Mouse (Mus musculus) cerebellum, postnatal 10 days (tissue): ENCODE measurements around the gene 1810010D01Rik.
A peak's percentile ranks its signal among the peaks of the same experiment; 100 is the strongest.

Experiments
- DNase-seq, 2 experiments: peaks; one replicate each; pipeline ENCODE4 v3.0.0; 2021; ENCODE audit warnings: mixed read lengths in 2 of 2

Gene 1810010D01Rik

DNA sequence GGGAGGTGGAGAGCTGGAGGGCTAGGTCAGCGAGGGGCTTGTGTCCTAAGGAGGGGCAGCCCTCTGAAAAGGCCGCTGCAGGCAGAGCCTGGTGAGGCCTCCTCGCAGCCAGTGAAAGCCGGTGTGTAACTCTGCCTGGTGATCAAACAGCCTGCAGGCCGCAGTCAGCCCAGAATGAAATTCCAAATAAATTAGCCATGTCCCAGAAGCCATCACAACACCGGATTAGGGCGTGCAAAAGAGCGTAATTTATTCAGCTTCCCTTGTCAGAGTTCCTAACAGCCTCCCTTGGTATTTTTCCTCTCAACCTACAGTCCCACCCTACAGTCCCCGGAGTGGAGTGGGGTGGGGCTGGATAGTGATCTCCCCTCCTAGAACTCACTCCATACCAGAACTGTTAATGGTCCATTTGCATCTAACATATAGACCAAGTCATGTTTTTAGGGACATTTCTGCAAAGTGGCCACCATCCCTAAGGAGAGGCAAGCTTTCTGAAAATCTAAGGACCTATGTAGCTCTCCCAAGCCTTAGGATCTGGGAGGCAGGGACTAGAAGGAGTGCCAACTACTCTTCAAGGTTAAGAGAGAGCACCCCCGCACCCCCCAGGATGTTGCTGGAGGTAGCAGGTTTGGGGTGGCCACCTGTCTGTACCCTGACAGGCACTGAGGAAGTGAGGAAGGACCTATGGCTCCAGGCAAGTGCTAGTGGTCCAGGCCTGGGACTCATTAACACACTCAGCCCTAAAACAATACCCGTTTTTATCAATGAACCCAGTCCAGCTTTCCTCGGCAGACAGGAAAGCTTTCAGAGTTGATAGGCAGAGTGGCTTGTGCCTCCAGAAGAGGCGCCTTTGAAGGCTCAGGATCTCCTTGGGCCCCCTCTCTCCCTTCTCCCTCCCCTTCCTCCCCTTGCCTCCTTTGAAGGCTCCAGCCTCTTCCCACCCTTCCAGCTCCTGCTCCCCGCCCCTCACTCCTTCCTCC, 4.1 kb upstream of the 1810010D01Rik start:
- DNase-seq, result no peak

DNA sequence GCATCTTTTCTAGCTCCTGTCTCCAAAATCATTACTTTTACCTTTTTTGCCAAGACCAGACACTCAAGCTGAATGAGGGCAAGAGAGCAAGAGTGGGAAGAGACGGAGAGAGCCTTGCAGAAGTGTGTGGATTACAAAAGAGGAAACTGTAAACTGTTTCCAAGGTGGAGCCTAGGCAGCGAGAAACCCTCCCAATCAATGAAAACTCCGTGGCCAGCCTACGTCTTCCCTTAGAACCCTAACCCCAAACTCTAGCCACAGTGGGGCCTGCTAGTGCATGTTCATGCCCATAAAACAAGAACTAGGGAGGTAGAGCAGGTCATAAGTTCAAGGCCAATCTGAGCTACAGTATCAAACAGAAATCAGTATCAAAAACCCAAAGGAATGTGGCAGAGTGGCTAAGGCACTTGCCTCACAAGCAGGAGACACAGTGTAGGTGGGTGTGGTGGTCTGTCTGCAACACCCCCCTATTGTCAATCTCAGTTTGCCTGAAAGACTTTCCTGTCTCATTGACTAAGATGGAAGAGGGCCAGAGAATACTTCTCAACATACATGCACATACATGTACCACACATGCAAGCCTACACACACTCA, 2.7 kb upstream of the 1810010D01Rik start:
- no peak for DNase-seq

DNA sequence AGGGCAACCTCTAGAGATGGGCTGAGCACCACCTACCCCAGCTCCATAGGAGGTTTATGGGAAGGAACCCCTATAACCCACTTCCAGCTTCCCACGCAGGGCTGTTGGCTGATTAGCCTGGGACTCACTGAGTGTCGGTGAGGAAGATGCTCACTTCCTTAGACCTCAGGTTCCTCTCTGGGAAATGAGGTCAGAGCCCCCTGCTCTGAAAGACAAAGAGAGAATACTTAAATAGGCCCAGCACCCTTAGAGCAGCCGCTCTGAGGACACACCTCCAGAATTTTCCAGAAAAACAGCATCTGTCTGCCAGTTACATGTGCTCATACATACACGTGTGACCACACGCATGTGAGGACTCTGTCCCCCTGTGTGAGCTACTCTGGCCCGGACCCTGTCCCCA, 1.1 kb downstream of the 1810010D01Rik start:
- no peak for DNase-seq

- peak; percentile 70 to 80 for DNase-seq
Measured at GRCm38 (mm10) chr7:145206056-145206610, 1.8 kb downstream of the 1810010D01Rik start.

DNA sequence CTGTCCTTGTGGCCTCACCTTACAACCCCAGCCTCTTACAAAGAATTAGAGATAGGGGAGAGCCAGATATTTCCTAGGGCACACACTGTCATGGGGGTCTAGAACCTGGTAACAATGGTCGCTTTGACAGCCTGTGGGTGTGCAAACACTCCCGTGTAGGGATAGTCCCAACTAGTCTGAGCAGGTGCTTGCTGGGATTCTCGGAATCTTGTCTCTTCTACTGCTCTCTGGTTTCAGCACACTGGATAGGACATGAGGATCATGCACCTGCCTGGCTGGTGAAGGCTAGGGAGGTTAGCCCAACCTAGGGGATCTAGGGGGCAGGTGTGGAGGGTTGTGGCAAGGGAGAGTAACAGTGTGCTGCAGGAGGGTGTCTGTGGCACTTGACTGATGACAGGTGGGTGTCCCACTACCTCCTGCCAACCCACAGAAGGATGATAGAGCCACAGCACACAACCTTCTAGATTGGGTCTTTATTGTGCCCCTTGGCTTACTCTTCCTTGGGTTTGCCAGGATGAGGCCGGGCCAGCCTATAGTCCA, 2.5 kb downstream of the 1810010D01Rik start:
- DNase-seq, result no peak

- no peak for DNase-seq
Measured at GRCm38 (mm10) chr7:145199711-145200110, 8.2 kb downstream of the 1810010D01Rik start.

GRCm38 (mm10) chr7:145198223-145198714, 9.7 kb downstream of the 1810010D01Rik start:
- no peak for DNase-seq

DNA sequence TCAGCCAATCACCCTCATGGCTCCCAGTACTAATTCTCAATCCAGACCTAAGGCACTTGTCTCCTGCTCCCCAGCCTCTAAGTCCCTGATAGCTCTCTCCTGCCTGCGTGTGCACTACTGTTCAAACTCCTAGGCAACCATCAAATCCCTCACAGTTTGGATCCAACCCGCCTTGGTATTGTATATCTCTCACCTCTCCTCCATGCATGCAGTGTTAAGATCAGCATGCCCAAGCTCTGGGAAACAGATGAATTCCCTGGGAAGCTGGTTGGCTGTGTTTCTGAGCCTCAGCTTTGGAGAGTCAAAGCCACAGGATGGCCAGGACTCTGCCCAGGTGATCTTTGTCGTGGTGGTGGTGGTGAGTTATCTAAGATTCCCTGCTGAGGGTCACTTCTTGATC, 10.2 kb downstream of the 1810010D01Rik start:
- no peak for DNase-seq

DNA sequence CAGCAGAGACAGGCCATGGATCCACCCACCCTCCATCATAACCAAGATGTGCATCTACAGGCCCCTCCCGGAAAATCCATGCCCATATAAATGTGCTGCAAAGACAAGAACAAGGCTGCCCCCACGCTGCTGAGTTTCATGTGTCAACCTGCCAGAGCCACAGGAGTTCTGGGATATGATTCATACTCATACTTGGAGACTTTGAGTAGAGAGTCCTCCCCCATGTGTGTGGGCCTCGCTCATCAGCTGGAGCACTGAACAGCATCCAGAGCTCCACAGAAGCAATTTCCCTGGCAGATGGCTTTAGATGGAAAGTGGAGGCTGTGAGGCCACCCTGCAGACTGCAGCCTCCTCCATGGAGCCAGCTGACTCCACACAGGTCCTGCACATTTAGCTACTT, 10.9 kb downstream of the 1810010D01Rik start:
- peak; percentile 50 to 72 for DNase-seq

DNA sequence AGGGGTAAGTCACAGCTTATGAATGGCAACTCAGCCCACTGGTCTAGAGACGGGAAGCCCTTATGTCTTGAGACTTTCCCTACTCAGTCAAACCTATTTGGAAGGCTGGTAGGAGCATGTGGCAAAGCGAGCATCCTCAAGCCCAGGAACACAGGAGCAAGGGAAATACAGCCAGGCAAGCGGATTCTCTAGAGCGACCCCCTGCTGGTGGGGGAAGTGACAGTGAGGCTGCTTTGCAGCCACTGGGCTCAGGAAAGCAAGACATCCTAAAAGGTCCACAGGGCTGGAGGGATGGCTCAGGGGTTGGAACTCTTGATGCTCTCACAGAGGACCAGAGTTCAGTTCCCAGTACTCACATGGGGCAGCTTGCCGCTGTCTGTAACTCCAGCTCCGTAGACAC, 11.6 kb downstream of the 1810010D01Rik start:
- DNase-seq, result peak; percentile 49 to 54

GRCm38 (mm10) chr7:145195186-145195927, 12.6 kb downstream of the 1810010D01Rik start:
- peak; percentile 62 to 64 for DNase-seq

DNA sequence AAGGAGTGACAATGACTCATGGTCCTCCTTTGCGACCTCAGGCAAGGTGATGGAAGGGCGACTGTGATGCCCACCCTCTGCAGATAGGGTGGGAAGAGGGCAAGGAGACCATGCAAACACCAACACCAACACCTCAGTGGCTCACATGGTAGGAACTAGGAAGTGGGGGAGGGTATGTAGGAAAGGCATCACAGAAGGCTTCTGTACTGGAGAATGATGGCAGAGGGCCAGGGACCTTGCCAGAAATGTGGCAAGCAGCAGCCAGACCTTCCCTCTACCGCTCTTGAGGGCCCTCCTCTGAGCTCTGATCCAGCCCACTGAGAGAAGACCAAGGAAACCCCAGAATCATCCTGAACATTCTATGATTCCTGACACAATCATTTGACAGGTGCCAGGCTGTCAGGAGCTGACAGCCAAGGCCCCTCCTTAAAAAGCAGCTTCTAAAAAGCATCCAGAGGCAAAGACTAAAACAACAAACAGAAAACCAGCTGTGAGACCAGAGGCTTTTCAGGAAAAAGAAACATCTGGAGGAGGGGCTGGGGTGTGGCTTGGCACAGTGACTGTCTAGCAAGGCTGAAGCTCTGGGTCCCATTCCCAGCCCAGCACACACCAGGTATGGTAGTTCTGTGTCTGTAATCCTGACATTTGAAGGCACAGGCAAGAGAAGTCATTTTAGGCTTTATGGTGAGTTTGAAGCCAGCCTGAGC, 13.3 kb downstream of the 1810010D01Rik start:
- peak; percentile 93 to 94 for DNase-seq

- DNase-seq, result peak; percentile 37 to 56
Measured at GRCm38 (mm10) chr7:145192836-145193235, 15.1 kb downstream of the 1810010D01Rik start.

DNA sequence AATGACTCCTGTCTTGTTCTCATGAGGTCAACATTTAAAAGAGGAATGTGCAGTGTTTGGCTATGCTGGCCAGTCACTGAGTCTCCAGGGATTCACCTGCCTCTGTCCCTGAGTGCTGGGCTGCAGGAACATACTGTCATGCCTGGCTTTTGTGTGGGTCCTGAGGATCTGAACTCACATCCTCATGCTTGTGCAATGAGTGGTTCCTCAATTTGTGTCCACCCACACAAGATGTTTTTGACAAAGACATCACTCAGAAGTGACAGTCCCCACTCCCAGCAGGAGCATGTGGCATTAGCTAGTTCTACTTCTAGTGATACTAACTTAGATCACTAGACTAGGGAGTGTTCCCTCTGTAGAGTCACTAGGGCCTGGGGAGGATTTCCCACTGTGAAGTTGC, 17.4 kb downstream of the 1810010D01Rik start:
- no peak for DNase-seq

GRCm38 (mm10) chr7:145189342-145189741, 18.6 kb downstream of the 1810010D01Rik start:
- DNase-seq, result no peak

- no peak for DNase-seq
Measured at GRCm38 (mm10) chr7:145187802-145188201, 20.1 kb downstream of the 1810010D01Rik start.

GRCm38 (mm10) chr7:145182388-145182787, 25.5 kb downstream of the 1810010D01Rik start:
- peak; percentile 80 to 85 for DNase-seq

DNA sequence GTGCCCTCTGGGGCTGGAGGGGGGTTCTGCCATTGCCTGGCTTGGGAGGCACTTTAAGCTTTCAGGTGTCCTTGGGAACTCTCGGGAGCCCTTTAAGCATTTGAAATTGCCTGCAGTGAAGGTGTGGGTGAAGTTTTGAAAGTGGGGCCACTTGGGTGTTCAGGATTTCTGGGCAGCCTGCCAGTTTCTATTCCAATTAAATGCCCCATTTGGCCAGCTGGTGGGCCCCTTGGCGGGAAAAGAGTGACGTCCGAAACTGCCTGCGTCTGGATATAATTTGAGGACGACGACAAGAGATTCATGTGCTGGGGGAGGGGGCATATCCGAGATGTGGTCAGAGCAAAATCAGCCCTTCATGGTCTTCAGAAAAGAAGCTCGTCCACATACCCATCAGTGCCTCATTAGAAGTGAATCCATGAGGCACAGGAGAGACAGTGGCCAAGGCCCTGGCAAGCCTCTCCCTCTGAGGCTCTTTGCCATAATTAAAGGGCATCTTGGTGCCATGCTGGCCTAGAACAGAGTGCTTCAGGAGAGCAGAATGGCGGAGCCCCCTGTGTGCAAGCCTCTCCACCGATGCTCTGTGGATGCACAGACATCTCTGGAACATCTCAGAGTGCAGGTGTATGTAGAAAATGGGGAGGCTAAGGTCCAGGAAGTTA, 26.4 kb downstream of the 1810010D01Rik start:
- peak; percentile 85 to 88 for DNase-seq

DNA sequence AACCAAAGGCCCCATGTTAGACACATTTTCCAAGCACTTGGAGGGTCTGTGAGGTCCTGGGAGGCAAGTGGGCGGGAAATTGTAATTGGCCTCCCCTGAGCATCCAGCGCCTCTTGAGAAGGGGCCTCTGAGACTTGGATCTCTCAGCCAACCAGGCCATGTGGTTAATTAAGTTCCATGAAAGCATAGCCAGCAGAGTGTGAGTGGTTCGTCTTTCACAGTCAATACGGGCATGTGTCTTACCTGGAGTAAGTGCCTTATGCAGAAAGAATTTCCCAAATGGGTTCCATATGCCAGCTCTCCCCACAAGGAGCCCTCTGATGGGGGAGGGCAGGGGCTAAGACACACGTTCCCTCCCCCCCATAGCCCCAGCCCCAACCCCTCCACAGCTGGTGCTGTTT, 28.2 kb downstream of the 1810010D01Rik start:
- DNase-seq, result no peak

GRCm38 (mm10) chr7:145176750-145177589, 30.9 kb downstream of the 1810010D01Rik start:
- DNase-seq, result no peak
